Mouse (Mus musculus): ENCODE data around the gene Pbrm1. TPM values are rescaled to one million over a fixed set of nuclear protein-coding genes. Genes with fewer than 3 reads are reported as not detected.

Gene Pbrm1
- total and polyA plus RNA-seq, 2 experiments from 2014 or later, result 83.8 to 90.9 TPM

- DNase-seq (no peak), ATAC-seq (no peak)
- Histone ChIP-seq H3K27ac (ENCODE audit: low read depth, low read length) (no peak overlapping the region), H3K4me3 (ENCODE audit: low read depth, low read length) (no peak overlapping the region), H3K4me2 (ENCODE audit: low read depth) (no peak overlapping the region), H3K27me3 (ENCODE audit: insufficient read depth, low read length) (no peaks in the 10 kb centered on the region), H3K36me3 (ENCODE audit: insufficient read depth) (peaks cover 42% of the 10 kb centered on the region), H3K4me1 (ENCODE audit: insufficient read depth) (no peaks in the 10 kb centered on the region), H3K9ac (no peak overlapping the region), H3K9me3 (ENCODE audit: low read length) (no peaks in the 10 kb centered on the region)
- 84% methylated on average over 5 of the region's 5 CpGs for WGBS
- TF ChIP-seq CTCF (IDR thresholded peaks at IDR 0.05; ENCODE audit: low read depth), result no peak
These were observed 93.2 kb downstream of the Pbrm1 start for GRCm38 (mm10) chr14:31112187-31112586.

GRCm38 (mm10) chr14:31114011-31114410 lies 95.1 kb downstream of the Pbrm1 start:
- no peak overlapping the region for H3K9ac ChIP-seq
- no peak overlapping the region for H3K4me2 ChIP-seq (ENCODE audit: low read depth)
- no peak for DNase-seq
- peaks cover 44% of the 10 kb centered on the region for H3K36me3 ChIP-seq (ENCODE audit: insufficient read depth)
- H3K4me3 ChIP-seq (ENCODE audit: low read depth, low read length), result no peak overlapping the region
- no peaks in the 10 kb centered on the region for H3K27me3 ChIP-seq (ENCODE audit: insufficient read depth, low read length)
- H3K4me1 ChIP-seq (ENCODE audit: insufficient read depth), result no peaks in the 10 kb centered on the region
- ATAC-seq, result no peak
- no peaks in the 10 kb centered on the region for H3K9me3 ChIP-seq (ENCODE audit: low read length)
- TF ChIP-seq CTCF (IDR thresholded peaks at IDR 0.05; ENCODE audit: low read depth), result no peak
- WGBS, result 89% methylated on average over 3 of the region's 3 CpGs
- H3K27ac ChIP-seq (ENCODE audit: low read depth, low read length), result no peak overlapping the region

- no peak overlapping the region for H3K4me3 ChIP-seq (ENCODE audit: low read depth, low read length)
- WGBS, result 84% methylated on average over 2 of the region's 2 CpGs
- no peaks in the 10 kb centered on the region for H3K9me3 ChIP-seq (ENCODE audit: low read length)
- ATAC-seq (no peak), DNase-seq (no peak)
- no peaks in the 10 kb centered on the region for H3K4me1 ChIP-seq (ENCODE audit: insufficient read depth)
- H3K4me2 ChIP-seq (ENCODE audit: low read depth), result no peak overlapping the region
- no peak overlapping the region for H3K27ac ChIP-seq (ENCODE audit: low read depth, low read length)
- peaks cover 37% of the 10 kb centered on the region for H3K36me3 ChIP-seq (ENCODE audit: insufficient read depth)
- H3K9ac ChIP-seq, result no peak overlapping the region
- H3K27me3 ChIP-seq (ENCODE audit: insufficient read depth, low read length), result no peaks in the 10 kb centered on the region
- no peak for TF ChIP-seq CTCF (IDR thresholded peaks at IDR 0.05; ENCODE audit: low read depth)
These were observed 96.6 kb downstream of the Pbrm1 start for GRCm38 (mm10) chr14:31115522-31115921.

- Histone ChIP-seq H3K36me3 (ENCODE audit: insufficient read depth) (peaks cover 13% of the 10 kb centered on the region), H3K9ac (no peak overlapping the region), H3K9me3 (ENCODE audit: low read length) (no peaks in the 10 kb centered on the region), H3K27ac (ENCODE audit: low read depth, low read length) (0 out of 2 replicates have a peak overlapping the region, but pooled peaks have one; percentile 9), H3K27me3 (ENCODE audit: insufficient read depth, low read length) (no peaks in the 10 kb centered on the region), H3K4me3 (ENCODE audit: low read depth, low read length) (no peak overlapping the region), H3K4me2 (ENCODE audit: low read depth) (no peak overlapping the region), H3K4me1 (ENCODE audit: insufficient read depth) (peaks cover 8% of the 10 kb centered on the region; the same call in 1 of the 2 replicates)
- 69% methylated on average over 9 of the region's 9 CpGs for WGBS
- DNase-seq (no peak), ATAC-seq (no peak)
- no peak for TF ChIP-seq CTCF (IDR thresholded peaks at IDR 0.05; ENCODE audit: low read depth)
These were observed 106.5 kb downstream of the Pbrm1 start for GRCm38 (mm10) chr14:31125106-31126075.

- Histone ChIP-seq H3K27ac (ENCODE audit: low read depth, low read length) (no peak overlapping the region), H3K27me3 (ENCODE audit: insufficient read depth, low read length) (no peaks in the 10 kb centered on the region), H3K4me1 (ENCODE audit: insufficient read depth) (peaks cover 8% of the 10 kb centered on the region; the same call in 1 of the 2 replicates), H3K4me2 (ENCODE audit: low read depth) (no peak overlapping the region), H3K4me3 (ENCODE audit: low read depth, low read length) (no peak overlapping the region), H3K9ac (no peak overlapping the region), H3K9me3 (ENCODE audit: low read length) (no peaks in the 10 kb centered on the region), H3K36me3 (ENCODE audit: insufficient read depth) (peaks cover 9% of the 10 kb centered on the region)
- ATAC-seq, result no peak
- WGBS, result 96% methylated on average over 8 of the region's 8 CpGs
- DNase-seq, result no peak
- TF ChIP-seq CTCF (IDR thresholded peaks at IDR 0.05; ENCODE audit: low read depth), result no peak
These were observed 107.9 kb downstream of the Pbrm1 start for GRCm38 (mm10) chr14:31126826-31127225.

- H3K36me3 ChIP-seq (ENCODE audit: insufficient read depth), result peaks cover 5% of the 10 kb centered on the region; the same call in 1 of the 2 replicates
- no peaks in the 10 kb centered on the region for H3K27me3 ChIP-seq (ENCODE audit: insufficient read depth, low read length)
- H3K9me3 ChIP-seq (ENCODE audit: low read length), result no peaks in the 10 kb centered on the region
- TF ChIP-seq CTCF (IDR thresholded peaks at IDR 0.05; ENCODE audit: low read depth), result no peak
- no peak for DNase-seq
- ATAC-seq, result peak; percentile 4; the same call in 1 of the 2 replicates
- peaks cover 15% of the 10 kb centered on the region for H3K4me1 ChIP-seq (ENCODE audit: insufficient read depth)
- under 1% methylated on average over 23 of the region's 23 CpGs for WGBS
- H3K4me3 ChIP-seq (ENCODE audit: low read depth, low read length), result peak overlapping the region; percentile 52
- peak overlapping the region; percentile 69 for H3K27ac ChIP-seq (ENCODE audit: low read depth, low read length)
- H3K9ac ChIP-seq, result peak overlapping the region; percentile 64
- H3K4me2 ChIP-seq (ENCODE audit: low read depth), result peak overlapping the region; percentile 72
These were observed 109.3 kb downstream of the Pbrm1 start for GRCm38 (mm10) chr14:31128101-31128825.

Measured in forebrain, postnatal 0 days (tissue).